Mouse (Mus musculus) liver, adult 2 months (tissue): ENCODE data around the gene Snx14. TPM values are rescaled to one million over a fixed set of nuclear protein-coding genes. Genes with fewer than 3 reads are reported as not detected.

Experiments used
- DNase-seq: peaks from one replicate; pipeline ENCODE4 v3.0.0-alpha.2; 2011; ENCODE audit warnings: low read depth, low spot score; ENCODE audit errors: extremely low read depth
- H3K27ac ChIP-seq: fragments of 200-500 bp; replicated peaks from 2 replicates; pipeline ENCODE4 v1.5.1; 2012; ENCODE audit warnings: low read depth, mild to moderate bottlenecking, control low read depth, inconsistent platforms, low read length; ENCODE audit not compliant: insufficient read depth
- H3K27me3 ChIP-seq: fragments of 200-500 bp; 2 replicates; pipeline ENCODE4 v1.6.1; 2012; ENCODE audit warnings: mild to moderate bottlenecking, moderate library complexity, low read length, inconsistent platforms; ENCODE audit not compliant: control insufficient read depth, insufficient read depth
- H3K36me3 ChIP-seq: fragments of 200-500 bp; 2 replicates; pipeline ENCODE4 v1.6.1; 2012; ENCODE audit warnings: low read length, inconsistent platforms; ENCODE audit not compliant: control insufficient read depth, insufficient read depth
- H3K4me1 ChIP-seq: fragments of 200-500 bp; 2 replicates; pipeline ENCODE4 v1.6.1; 2011; ENCODE audit warnings: low read length; ENCODE audit not compliant: control insufficient read depth, insufficient read depth
- H3K4me3 ChIP-seq: fragments of 200-500 bp; 2 replicates; pipeline ENCODE4 v1.5.1; 2011; ENCODE audit warnings: low read depth, mild to moderate bottlenecking, control low read depth, low read length, moderate library complexity; ENCODE audit not compliant: insufficient read depth
- H3K79me2 ChIP-seq: fragments of 200-500 bp; 2 replicates; pipeline ENCODE4 v1.6.1; 2012; ENCODE audit warnings: inconsistent platforms, mild to moderate bottlenecking, low read length, moderate library complexity; ENCODE audit not compliant: control insufficient read depth, insufficient read depth
- H3K9ac ChIP-seq: fragments of 200-500 bp; 2 replicates; pipeline ENCODE4 v1.6.1; 2012; ENCODE audit warnings: low read depth, mild to moderate bottlenecking, control low read depth, inconsistent platforms, low read length
- CTCF ChIP-seq: fragments of 200-500 bp; IDR thresholded peaks from 2 replicates; pipeline ENCODE4 v1.5.1; 2011; ENCODE audit warnings: low read depth, low read length, control low read depth
- POLR2A ChIP-seq: fragments of 200-500 bp; IDR thresholded peaks from 2 replicates; pipeline ENCODE4 v1.6.1; 2011; ENCODE audit warnings: low read length, control low read depth; ENCODE audit not compliant: insufficient read depth; ENCODE audit errors: extremely low read depth
- WGBS: fragments of 180-500 bp; shearing (Covaris S2); methylation state at CpG from one replicate; pipeline ENCODE4 v1.1.7; 2018; 5-methylcytosine and 5-hydroxymethylcytosine counted together
- polyA plus RNA-seq: library from polyadenylated mRNA; depleted of rRNA; stranded (reverse); fragments of >200 nt; gene quantifications from 2 replicates; pipeline ENCODE4 v1.2.3, GENCODE M21; 2012; rRNA removed
- total RNA-seq: library from RNA; depleted of rRNA; stranded (reverse); fragments of >200 nt; gene quantifications from 2 replicates; pipeline ENCODE4 v1.2.3, GENCODE M21; 2014; rRNA removed

The Snx14 gene
- total and polyA plus RNA-seq, 2 experiments: 9.0 to 23.6 TPM

DNA sequence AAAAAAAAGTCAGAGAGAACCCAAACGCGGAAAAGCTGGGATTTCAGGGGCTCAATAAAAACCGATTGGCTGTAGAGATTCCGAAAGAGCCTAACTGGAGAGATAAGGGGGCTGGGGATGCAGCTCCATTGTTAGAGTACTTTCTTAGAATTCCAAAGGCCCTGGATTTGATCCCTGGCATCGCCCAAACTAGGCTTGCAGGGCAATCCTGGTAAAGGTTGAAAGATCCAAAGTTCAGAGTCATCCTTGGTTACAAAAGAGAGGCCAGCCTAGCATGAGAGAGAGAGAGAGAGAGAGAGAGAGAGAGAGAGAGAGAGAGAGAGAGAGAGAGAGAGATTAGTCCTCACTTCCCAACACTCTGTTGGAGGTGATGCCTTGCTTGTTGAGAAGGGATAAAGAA lies 110.1 kb downstream of the Snx14 start:
- H3K36me3 ChIP-seq: no peaks in the 10 kb centered on the region
- DNase-seq: peak; percentile 89
- TF ChIP-seq POLR2A (no peak), CTCF (no peak)
- H3K4me3 ChIP-seq: no peak overlapping the region
- H3K4me1 ChIP-seq: peaks cover 20% of the 10 kb centered on the region
- no peaks in the 10 kb centered on the region for H3K27me3 ChIP-seq
- H3K79me2 ChIP-seq: 0 out of 2 replicates have a peak, but pooled peaks cover 4% of the 10 kb centered on the region
- WGBS: 11% methylated on average over 5 of the region's 5 CpGs
- H3K9ac ChIP-seq: no peak overlapping the region
- H3K27ac ChIP-seq: no peak overlapping the region

DNA sequence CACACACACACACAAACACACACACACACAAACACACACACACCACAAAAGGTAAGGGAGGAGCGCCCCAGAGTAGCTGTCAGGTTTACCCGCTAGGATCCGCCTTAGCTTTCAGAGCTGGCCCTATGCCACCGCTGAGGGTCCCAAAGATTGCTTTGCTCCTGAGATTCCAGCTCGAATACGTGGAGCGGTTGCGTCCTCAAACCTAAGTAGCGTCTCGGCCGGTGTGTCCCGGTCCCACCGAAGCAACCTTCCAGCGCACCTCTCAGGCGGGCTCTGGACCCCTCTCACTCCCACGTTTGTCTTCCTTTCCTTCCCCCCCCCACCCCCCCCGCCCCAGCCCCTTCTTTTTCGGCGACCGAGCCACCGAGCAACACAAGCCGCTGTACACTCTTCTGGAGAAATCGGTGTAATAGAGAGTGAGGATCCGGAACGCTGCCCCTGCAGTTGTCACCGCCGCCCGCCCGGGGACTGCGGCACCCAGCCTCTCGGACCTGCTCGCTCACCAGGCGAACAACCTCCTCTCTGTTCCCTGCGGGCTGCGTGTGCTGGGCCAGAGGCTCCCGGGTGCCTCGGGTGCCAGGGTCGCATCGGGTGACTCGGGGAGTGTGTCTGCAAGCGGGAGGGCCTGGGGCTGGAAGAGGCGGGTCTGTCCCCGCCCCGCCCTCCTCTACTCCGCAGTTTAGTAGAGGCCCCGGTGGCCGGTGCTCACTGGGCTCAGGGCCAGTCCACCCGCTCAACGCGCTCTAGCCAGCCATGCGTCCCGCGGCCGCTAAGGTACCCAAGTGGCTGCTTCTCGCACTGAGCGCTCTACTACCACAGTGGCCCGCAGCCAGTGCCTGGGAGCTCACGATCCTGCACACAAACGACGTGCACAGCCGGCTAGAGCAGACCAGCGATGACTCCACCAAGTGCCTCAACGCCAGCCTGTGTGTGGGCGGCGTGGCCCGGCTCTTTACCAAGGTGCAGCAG lies 111.5 kb downstream of the Snx14 start, which contains the start of gene Nt5e:
TSS of gene Nt5e (plus strand) at position 268 of the 972 bp plus-strand sequence.
- peak within 1 kb of the TSS; percentile 10; the same call in 1 of the 2 replicates for H3K27ac ChIP-seq
- peak; percentile 76 for DNase-seq
- H3K36me3 ChIP-seq: no peaks in the 10 kb centered on the region
- H3K4me3 ChIP-seq: peak within 1 kb of the TSS; percentile 61
- TF ChIP-seq POLR2A: 0 out of 2 replicates have a peak, but pooled peaks have one; percentile 34
- 0 out of 2 replicates have a peak, but pooled peaks have one; percentile 3 for TF ChIP-seq CTCF
- H3K9ac ChIP-seq: peak within 1 kb of the TSS; percentile 63
- no peaks in the 10 kb centered on the region for H3K27me3 ChIP-seq
- WGBS: under 1% methylated on average over 64 of the region's 66 CpGs
- H3K4me1 ChIP-seq: peaks cover 20% of the 10 kb centered on the region
- H3K79me2 ChIP-seq: 0 out of 2 replicates have a peak, but pooled peaks cover 4% of the 10 kb centered on the region

Other genes with a start within 250 kb of the Snx14 start
- gene Nt5e, start 111.8 kb downstream of the Snx14 start, total RNA-seq: 41.8 and 42.0 TPM in 2 replicates
- 24.1 and 25.1 TPM in 2 replicates for gene Nt5e, start 111.8 kb downstream of the Snx14 start, polyA plus RNA-seq
- gene Gm20537, start 17.7 kb upstream of the Snx14 start, total RNA-seq: 0.83 TPM in 1 of 2 replicates, not detected in the other
- 0.91 and 1.1 TPM in 2 replicates for gene Gm20537, start 17.7 kb upstream of the Snx14 start, polyA plus RNA-seq
- 21.0 and 21.3 TPM in 2 replicates for gene Syncrip, start 43.6 kb upstream of the Snx14 start, total RNA-seq
- 2.1 and 2.3 TPM in 2 replicates for gene Syncrip, start 43.6 kb upstream of the Snx14 start, polyA plus RNA-seq
- gene Zfp949, start 109.1 kb upstream of the Snx14 start, total RNA-seq: 7.7 and 9.0 TPM in 2 replicates
- 1.7 and 2.4 TPM in 2 replicates for gene Zfp949, start 109.1 kb upstream of the Snx14 start, polyA plus RNA-seq
- 0.09 TPM in 1 of 2 replicates, not detected in the other for gene Trim43a, start 141.9 kb upstream of the Snx14 start, total RNA-seq
- not detected in 2 replicates for gene Trim43a, start 141.9 kb upstream of the Snx14 start, polyA plus RNA-seq